Mouse (Mus musculus): ENCODE measurements around the gene Hoxc10. TPM values are rescaled to one million over a fixed set of nuclear protein-coding genes. Genes with fewer than 3 reads are reported as not detected.

Hoxc10 gene
- total RNA-seq (2023): not detected

GRCm38 (mm10) chr15:102966776-102967311 is at the start of gene Hoxc10:
Gene Hoxc10 (plus strand): TSS chr15:102966796.

DNA sequence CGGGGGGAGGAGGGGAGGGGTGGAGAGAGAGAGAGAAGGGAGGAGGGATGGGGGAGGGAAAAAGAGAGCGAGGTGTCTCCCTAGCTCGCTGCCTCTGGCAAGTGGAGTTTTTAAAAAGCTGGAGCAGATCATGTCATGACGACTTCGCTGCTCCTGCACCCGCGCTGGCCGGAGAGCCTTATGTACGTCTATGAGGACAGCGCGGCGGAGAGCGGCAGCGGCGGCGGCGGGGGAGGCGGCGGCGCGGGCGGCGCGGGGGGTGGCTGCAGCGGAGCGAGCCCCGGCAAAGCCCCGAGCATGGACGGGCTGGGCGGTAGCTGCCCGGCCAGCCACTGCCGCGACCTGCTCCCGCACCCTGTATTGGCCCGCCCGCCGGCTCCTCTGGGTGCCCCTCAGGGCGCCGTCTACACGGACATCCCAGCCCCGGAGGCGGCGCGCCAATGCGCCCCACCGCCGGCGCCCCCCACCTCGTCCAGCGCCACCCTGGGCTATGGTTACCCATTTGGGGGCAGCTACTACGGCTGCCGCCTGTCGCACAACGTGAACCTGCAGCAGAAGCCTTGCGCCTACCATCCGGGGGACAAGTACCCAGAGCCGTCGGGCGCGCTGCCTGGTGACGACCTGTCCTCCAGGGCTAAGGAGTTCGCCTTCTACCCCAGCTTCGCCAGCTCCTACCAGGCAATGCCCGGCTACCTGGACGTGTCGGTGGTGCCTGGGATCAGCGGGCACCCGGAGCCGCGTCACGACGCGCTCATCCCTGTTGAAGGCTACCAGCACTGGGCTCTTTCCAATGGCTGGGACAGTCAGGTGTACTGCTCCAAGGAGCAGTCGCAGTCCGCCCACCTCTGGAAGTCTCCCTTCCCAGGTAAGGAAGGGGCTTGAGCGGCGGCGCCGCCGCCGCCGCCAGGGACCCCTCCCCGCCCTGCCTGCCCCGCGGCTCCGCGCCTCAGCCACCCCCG is 45.3 kb upstream of the Hoxc10 start, which contains the start of gene Hoxc13:
Hoxc13 (plus strand) TSS at position 51 of the 959 bp plus-strand sequence.

GRCm38 (mm10) chr15:102936279-102936972 is 30.2 kb upstream of the Hoxc10 start, which contains the start of gene Hoxc12:
Gene Hoxc12 (plus strand): TSS chr15:102936757.

GRCm38 (mm10) chr15:102954192-102955006 is 12.2 kb upstream of the Hoxc10 start, which contains the start of gene Hoxc11:
Gene Hoxc11 (plus strand): TSS chr15:102954427.

GRCm38 (mm10) chr15:102967312-102967510 is 615 bp downstream of the Hoxc10 start, which contains the start of gene Hoxc5:
Gene Hoxc5 (plus strand): TSS chr15:102967443.

GRCm38 (mm10) chr15:102976171-102976570 is 9.6 kb downstream of the Hoxc10 start, which contains the start of gene Hoxc9:
Gene Hoxc9 (plus strand): TSS chr15:102976439.

DNA sequence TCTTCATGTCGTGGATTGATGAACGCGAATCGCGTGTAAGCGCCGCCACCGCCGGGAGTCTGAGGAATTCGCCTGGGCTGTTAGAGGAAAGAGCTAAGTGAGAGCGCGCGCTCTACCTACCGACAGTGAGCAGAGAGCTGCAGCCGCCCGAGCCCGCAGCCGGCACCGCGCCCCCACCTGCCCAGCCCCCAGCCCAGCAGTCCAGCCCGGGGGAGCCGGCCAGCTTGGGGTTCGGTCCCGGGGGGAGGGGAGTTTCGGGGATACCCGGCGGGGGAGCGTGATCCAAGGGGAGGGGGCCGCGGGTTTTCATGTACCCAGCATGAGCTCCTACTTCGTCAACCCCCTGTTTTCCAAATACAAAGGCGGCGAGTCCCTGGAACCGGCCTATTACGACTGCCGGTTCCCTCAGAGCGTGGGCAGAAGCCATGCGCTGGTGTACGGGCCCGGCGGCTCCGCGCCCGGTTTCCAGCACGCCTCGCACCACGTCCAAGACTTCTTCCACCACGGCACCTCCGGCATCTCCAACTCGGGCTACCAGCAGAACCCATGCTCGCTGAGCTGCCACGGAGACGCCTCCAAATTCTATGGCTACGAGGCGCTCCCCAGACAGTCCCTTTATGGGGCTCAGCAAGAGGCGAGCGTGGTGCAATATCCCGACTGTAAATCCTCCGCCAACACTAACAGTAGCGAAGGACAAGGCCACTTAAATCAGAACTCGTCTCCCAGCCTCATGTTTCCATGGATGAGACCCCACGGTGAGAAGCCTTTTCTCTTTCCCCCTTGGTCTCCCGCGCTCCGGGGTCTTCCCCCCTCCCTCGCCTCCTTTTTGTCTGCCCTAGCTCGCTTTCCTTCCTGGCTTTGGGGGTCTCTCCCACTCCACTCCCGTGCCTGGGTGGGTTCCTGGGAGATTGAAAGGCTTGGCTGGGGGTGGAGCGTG is 24.1 kb downstream of the Hoxc10 start, which contains the start of gene Hoxc8:
Hoxc8 (plus strand) TSS at position 147 of the 937 bp plus-strand sequence.

DNA sequence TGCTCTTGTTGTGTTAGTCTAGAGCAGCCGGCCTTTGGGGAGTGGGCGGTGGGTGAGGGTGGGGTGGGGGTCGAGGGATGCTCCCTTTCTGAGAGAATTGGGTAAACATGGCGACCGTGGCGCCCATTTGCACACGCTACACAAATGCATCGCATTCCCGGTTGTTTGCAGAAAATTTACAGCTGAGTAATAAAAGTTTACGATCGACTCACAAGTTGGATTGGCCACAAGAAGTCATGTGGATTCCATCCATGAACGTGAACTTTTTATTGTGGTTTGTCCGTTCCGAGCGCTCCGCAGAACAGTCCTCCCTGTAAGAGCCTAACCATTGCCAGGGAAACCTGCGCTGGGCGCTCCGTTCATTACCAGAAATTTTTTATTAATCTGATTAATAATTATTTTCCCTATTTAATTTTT is 31.4 kb downstream of the Hoxc10 start, which contains the start of gene Hoxc6:
Hoxc6 (plus strand) TSS at position 319 of the 417 bp plus-strand sequence.

GRCm38 (mm10) chr15:103018636-103019035 is 52.0 kb downstream of the Hoxc10 start, which contains the start of gene Hoxc4:
Gene Hoxc4 (plus strand): TSS chr15:103018934.

Other genes starting within 250 kb of the Hoxc10 start
- gene Calcoco1, start 244.6 kb upstream of the Hoxc10 start, total RNA-seq (2023): 51.2 TPM
- gene Hoxc13, start 45.7 kb upstream of the Hoxc10 start, total RNA-seq (2023): not detected
- not detected for gene Hoxc12, start 30.0 kb upstream of the Hoxc10 start, total RNA-seq (2023)
- not detected for gene Hoxc11, start 12.4 kb upstream of the Hoxc10 start, total RNA-seq (2023)
- not detected for gene Hoxc5, start 647 bp downstream of the Hoxc10 start, total RNA-seq (2023)
- not detected for gene Hoxc9, start 9.6 kb downstream of the Hoxc10 start, total RNA-seq (2023)
- gene Hoxc8, start 23.8 kb downstream of the Hoxc10 start, total RNA-seq (2023): not detected
- not detected for gene Hoxc6, start 31.5 kb downstream of the Hoxc10 start, total RNA-seq (2023)
- not detected for gene Hoxc4, start 52.1 kb downstream of the Hoxc10 start, total RNA-seq (2023)
- gene Smug1, start 200.3 kb downstream of the Hoxc10 start, total RNA-seq (2023): 10.8 TPM